Mouse (Mus musculus): ENCODE data around the gene Tspan18.

Tspan18 gene

DNA sequence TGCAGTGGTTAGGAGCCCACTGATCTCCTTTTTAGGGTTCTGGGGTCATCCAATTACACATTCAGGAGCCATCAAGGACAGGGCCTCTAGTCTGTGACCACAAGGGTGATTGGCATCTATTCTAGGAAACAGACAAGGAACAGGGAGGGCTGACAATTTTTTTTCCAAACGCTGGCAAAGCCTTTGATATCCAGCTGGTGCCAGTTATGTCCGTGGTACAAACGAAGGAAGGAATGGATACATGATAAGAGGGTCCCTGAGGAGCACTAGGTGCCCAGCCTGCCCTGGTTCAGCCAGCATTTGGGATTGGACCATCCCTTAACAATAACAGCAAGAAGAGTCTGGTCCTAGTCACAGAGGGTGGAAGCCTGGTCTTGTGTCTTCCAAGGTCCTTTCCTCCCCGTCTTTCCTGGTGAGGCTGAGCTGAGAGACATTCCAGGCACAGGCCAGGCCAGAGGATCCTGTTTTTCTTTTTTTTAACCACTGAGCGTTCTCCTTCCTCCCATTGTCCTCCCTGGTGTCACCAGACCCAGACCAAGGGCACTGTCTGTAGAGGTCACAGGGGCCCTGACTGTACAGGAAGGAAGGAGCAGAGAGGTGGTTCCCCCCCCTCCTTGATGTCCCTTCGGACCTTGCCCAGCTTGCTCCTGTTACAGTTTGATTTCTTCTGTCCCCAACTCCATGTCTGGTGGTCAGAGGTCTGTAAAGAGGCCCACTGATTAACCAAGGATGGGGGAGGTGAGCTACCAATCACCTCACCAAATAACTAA is 72.6 kb downstream of the Tspan18 start:
- DNase-seq: peak; percentile 70

DNA sequence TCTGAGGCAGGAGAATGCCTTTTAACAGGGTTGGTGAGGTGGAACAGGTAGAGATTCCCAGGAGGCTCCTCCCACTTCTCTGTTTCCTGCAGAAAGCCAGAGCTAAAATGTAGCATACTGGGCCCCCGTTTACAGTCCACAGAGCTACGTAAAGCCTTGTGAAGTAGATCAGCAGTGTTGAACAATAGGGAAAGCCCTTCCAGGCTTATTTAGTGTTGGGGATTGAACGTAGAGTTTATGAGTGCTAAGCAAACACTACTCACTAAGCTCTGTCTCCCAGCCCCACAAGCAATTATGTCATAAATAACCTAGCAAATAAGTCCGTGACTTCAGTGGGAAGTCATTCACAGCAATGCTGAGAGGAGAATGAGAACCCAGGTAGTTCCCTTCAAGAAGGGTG is 76.7 kb downstream of the Tspan18 start:
- DNase-seq: no peak

DNA sequence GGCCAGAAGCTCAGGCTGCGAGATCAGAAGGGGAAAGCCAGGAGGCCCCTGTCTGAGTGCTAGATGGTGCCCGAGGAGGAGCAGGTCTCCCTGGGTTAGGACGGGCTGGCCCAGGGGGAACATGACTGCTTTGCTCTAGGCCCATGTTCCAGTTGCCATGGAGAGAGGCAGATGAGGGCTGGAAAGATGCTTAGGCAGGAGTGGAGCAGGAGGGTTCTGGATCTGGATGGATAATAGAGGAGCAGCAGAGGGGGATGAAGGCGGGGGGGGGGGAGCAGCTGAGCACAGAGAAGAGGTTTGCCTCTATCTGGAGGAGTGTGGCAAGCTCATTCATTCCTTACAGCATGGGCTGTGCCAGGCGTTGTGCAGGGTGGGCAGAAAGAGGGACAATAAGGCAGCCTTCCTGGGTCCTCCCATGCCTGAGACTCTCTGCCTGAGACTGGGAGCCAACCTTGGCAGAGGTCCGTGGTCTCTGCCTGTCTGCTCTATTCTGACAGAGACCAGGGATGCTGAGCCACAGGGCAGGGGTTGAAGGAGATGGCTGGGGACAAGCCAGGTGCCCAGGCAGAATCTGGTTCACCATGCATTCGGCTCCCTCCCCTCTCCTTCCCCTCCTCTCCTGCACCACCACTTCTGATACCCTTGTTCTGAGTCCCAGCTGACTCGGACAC is 77.4 kb downstream of the Tspan18 start:
- DNase-seq: no peak

DNA sequence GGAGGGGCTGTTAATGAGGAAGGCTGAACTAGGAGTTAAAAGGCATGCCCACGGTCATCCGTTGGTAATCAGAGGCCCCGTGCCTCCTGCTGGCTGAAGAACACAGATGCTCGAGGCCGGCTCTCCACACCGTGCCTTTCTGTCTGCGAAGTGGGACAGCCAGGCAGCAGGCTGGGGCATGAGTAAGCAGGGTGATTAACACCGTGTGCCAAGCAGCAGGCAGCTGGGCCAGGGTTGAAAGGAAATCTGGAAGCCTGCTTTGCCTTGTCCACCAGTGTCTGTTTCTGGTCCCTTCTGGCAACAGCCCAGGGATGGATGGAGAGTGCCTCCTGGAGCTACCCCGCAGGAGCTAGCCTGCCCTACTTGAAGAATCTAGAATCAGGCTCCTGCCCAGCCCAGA is 81.9 kb downstream of the Tspan18 start:
- DNase-seq: no peak

- DNase-seq: no peak
Measured at GRCm38 (mm10) chr2:93250611-93251010, 83.7 kb downstream of the Tspan18 start.

- DNase-seq: no peak
Measured at GRCm38 (mm10) chr2:93249058-93249457, 85.2 kb downstream of the Tspan18 start.

DNA sequence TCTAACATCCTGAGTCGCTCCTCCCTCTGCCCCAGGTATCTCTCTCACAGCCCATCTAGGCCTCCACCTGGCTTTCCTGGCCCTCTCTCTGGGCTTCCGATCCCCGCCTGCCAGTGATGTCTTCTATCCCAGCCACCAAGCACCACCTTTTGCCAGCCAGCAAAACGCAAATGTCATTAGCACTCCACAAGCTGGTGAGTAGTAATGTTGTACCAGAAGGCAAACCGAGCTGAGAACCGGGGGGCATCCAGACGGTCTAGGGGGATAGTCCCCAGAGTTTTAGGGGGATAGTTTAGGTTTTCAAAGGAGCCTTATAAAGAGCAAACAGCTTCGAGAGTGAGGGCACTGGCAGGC is 90.2 kb downstream of the Tspan18 start:
- DNase-seq: no peak

GRCm38 (mm10) chr2:93243439-93244089 is 90.7 kb downstream of the Tspan18 start:
- no peak for DNase-seq

DNA sequence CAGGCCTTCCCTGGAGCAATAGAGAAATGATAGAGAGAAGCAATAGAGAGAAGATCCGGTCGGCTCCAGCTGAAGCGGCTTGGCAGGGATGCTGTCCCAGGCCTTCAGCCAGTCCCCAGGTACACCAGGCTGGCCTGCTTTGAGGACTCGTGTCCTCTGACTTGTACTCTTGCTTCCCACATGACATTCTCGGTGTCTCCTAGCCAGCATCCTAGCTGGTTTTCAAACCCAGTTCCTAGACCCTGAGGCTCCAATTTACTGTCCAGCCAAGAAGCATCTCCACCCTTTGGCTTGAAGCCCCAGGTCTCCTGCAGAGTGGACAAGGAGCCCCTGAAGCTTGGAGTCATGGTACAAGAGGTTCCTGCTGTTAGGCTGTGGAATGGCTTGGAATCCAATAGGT is 92.1 kb downstream of the Tspan18 start:
- DNase-seq: no peak

- DNase-seq: no peak
Measured at GRCm38 (mm10) chr2:93238864-93239263, 95.4 kb downstream of the Tspan18 start.

- DNase-seq: no peak
Measured at GRCm38 (mm10) chr2:93237055-93237454, 97.2 kb downstream of the Tspan18 start.

DNA sequence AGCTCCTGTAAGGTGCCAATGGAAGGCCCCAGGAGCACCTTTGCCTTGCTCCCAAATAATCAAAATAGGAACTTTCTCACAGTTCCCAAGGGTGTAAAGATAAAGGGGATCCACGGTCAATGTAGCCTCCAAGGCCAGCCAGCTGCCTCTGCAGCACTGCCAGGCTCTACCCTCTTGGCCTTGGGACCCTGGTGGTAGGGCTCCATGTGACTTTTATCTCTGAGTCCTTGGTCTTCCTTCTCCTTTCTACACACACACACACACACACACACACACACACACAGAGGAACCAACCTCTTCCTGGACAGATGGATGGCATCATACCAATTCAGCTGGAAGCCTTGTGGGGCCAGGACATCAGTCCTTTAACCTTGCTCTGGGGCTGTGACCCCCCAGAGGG is 102.2 kb downstream of the Tspan18 start:
- no peak for DNase-seq

- no peak for DNase-seq
Measured at GRCm38 (mm10) chr2:93228480-93228824, 105.9 kb downstream of the Tspan18 start.

- DNase-seq: peak; percentile 71
Measured at GRCm38 (mm10) chr2:93227713-93228479, 106.4 kb downstream of the Tspan18 start.

GRCm38 (mm10) chr2:93226606-93227595 is 107.4 kb downstream of the Tspan18 start:
- peak; percentile 91 for DNase-seq

DNA sequence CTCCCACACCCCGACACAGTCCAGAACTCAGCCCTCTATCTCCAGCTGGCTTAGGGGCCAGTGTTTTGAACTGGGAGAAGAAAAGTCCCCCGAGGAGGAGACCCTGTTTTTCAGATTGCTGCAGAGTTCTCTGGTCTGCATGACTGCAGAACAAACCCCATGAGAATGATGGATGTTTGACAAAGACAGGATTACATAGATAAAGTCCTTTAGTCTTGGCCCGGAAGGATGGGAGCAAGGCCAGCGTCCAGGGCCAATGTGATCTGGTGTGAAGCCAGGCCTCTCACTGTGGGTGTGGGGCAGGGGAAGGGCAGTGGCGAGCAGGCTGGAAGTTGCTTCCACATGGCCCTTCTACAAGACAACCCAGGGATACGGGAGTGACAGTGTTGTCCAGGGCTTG is 110.8 kb downstream of the Tspan18 start:
- DNase-seq: peak; percentile 62

GRCm38 (mm10) chr2:93220447-93220846 is 113.9 kb downstream of the Tspan18 start:
- no peak for DNase-seq

DNA sequence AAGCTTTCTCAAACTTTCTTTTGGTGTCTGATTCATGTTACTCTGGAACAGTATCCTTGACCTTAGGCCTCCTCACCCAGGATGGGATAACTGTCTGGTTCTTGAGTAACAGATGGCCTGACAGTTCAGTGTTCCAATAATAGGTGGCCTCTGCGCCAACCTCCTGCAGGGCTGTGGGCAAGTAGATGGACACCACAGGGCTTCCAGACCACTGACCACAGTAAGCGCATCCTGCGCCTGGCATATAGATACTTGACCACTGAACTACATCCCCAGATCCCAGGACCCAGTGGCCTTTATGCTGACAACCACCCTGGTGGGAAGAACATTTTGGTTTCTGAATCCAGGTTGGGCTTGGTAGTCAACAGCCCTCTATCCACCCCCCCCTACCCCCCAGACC is 114.7 kb downstream of the Tspan18 start:
- no peak for DNase-seq

GRCm38 (mm10) chr2:93218353-93218990 is 115.8 kb downstream of the Tspan18 start:
- no peak for DNase-seq

DNA sequence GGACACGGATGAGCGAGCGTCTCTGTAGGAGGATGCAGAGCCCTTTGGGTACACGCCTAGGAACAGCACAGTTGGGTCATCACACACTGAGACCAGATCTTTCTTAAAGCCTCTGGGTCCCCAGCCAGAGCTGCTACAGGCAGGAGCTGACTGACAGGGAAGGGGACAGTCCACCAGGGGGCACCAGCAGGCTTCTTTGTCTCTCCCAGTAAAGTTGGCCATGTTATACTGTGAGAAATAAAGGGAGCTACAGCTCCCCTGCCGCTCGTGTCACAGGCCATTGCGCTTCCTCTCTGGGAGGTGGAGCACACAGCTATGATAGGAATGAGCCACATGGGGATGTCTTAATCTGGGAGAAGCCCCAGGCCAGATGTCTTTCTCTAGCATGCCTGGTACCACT is 117.3 kb downstream of the Tspan18 start:
- peak; percentile 93 for DNase-seq

DNA sequence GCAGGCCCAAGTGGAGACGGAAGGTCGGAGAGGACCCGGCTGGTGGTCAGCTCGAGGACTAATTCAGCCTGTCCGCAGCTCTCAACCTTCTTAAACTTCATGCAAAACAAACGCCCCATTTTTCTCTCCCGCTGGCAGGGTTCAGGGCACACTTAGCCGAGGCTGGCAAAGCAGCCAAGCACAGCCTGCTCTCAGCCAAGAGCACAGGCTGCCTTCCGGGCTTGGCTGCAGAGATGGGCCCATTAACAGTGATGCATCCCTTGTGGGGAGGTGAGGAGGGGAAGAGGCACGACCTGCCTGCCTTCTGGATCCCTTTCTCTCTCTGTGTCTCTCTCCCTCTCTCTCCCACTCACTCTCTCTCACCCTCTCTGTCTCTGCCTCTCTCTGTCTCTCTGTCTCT is 118.5 kb downstream of the Tspan18 start:
- DNase-seq: no peak

DNA sequence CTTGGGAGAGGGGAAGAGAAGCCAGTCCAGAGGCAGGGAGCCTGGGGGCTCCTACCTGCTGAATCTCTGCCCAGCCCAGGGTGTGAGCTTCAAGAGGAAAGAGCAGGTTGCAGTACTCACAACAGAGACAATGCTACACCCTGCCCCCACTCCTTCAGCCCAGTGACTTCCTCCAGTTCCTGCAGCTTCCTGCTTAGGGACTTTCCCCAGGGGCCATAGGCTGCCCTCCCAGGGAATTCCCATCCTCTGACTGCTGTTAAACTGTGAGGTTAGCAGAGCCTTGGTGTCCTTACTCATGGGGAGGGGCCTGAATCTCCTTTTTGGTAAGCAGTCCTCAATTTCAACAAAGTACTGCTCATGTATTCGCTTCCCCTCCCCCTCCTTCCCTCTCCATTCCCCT is 120.1 kb downstream of the Tspan18 start:
- DNase-seq: peak; percentile 69
